Mouse (Mus musculus): ENCODE results near the gene Sash3.
"Not testable (repeated sequence)": the region's sequence is repeated elsewhere in the genome, so short reads cannot be mapped to it uniquely, and the experiment has no call there.

The Sash3 gene

DNA sequence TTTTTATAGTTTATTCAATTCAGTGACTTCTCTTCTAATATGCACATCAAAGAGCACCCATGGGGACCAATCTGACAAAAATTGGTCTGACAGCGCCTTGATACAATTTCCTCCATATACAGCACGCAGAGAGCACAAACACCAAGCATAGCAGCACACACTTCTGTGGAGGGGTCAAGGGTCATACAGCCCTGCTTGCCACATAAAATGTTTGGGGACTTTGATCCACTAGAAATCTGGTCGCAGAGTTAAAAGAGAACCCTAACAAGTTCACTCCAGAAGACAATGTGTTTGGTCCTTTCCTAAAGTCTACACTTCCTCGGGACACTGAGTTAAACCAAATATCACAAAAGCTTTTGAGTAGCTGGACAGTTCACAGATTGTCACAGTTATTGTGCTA is 56.8 kb downstream of the Sash3 start:
- DNase-seq (ENCODE audit: low spot score in 2 of 2) = no peak

DNA sequence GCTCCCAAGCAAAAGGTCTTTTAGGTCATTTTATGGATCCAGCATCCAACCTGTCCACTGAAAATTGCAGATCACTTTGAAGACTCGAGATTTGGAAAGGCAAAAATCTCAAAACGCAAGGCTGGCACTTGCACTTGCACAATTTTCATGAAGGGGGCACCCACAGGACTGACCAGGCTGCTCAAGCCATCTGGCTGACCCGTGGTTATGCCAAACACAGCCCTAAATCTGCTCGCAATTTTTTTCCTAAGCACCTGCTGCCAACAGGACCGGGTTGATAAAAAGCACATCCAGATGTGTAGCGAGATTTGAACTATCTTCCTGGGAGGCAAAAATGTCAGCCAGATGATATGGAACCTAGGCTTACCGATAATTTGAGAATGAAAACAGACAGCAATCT is 57.5 kb downstream of the Sash3 start:
- no peak for DNase-seq (ENCODE audit: low spot score in 2 of 2)

DNA sequence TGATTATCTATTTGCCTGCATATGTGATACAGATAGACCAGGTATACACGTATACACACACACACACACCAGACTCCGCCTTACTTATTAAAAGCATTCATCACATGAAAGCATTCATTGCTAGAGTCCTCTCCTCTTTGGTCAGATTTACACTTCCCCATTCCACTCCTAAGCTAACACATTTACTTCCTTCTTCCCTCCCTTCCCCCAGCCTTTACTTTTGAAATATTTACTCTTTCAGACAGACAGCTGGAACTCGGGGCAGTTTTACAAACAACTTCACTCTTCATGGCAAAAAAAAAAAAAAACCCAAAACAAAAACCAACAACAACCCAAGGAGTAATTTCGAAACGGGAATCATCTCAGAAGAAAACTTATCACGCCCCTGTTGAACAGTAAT is 58.2 kb downstream of the Sash3 start:
- no peak for DNase-seq (ENCODE audit: low spot score in 2 of 2)

DNA sequence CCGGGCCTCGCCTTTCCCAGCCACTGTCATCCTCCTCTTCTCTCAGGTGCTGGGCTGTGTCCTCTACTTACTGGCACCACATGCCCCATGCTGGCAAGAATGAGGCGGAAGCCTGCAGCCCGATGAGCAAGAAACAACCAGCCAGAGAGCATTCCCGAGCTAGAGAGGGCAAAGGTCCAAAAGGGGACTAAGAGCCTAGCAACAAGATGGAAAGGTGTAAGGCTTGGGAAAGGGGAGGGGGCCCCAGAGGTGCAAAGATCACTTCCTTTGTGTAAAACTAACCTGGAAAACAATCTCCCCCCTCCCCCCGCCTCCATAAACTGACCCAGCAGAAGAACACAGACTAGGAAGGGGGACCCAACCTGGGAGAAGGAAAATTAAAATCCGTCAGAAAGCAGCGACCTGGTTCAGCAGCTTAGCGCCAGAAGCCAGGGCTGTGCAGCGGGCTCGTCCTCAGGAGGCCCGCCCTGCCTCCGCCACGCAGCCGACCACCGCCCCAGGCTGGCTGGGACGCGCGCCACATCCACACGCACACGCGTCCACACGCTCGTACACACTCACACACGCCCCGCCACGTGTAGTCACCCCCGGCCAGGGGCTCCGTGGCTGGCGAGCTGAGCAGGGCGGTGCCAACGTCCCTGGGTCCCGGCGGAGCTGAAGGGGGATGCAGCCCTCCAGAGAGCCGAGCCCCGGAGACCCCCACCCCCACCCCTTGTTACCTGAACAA is 61.7 kb downstream of the Sash3 start:
- DNase-seq (ENCODE audit: low spot score in 2 of 2) = peak in 1 of 2 experiments; percentile 24

DNA sequence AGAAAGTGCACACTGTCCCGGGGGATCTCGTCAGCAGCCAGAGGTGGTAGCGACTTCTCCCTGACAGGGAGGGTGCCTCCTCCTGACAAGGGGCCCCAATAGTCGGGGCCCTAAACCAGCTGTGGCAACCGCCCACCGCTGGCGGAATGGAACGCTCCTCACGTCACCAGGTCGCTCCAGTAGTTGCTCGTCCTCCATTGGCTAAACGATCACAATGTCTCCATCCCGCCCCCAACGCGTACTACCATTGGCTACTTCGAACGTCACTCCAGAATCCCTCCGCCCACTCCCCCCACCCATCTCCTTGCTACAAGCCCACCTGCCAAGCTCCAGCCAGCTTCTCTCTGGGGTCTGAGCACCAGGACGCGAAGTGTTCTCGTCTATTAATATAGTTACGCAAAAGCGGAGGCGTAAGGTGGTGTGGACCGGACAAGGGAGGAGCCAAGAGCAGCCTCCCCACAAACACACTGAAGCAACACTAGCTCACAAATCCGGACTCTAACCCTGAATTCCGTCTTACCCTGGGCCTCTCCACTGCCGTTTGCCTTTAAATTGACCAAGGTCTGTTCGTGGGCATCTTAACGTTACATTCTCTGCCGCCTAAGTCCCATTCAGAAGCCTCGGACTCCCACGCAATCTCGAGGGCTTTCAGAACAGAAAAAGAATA is 62.4 kb downstream of the Sash3 start, which contains the start of gene Zdhhc9:
Gene Zdhhc9 (minus strand): TSS at position 360 of the 667 bp plus-strand sequence.
- DNase-seq (ENCODE audit: low spot score in 2 of 2) = peak; percentile 78 to 86

DNA sequence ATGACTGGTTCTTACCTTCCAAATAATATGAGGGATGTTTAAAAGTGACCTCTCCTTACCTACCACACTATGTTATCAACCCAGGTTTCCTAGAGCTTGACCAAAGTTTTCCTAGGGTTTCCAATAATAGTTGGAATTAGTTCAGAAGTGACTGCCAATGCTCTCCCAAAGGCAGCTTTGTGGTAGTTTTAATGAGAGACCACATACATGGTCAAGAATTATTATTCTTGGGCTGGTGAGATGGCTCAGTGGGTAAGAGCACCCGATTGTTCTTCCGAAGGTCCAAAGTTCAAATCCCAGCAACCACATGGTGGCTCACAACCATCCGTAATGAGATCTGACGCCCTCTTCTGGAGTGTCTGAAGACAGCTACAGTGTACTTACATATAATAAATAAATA is 63.5 kb downstream of the Sash3 start:
- DNase-seq (ENCODE audit: low spot score in 2 of 2) = not testable (repeated sequence)

Measured in urinary bladder, postnatal 4 days (tissue).